Mouse (Mus musculus) forebrain, embryonic 13.5 days (tissue): ENCODE measurements around the gene Ccdc162. TPM values are rescaled to one million over a fixed set of nuclear protein-coding genes. Genes with fewer than 3 reads are reported as not detected.

Experiments
- ATAC-seq: fragments of 200-750 bp; cut with Nextera tagmentation; 2 replicates; pipeline ENCODE4 v1.8.0; 2017
- H3K27ac ChIP-seq: fragments of 300-500 bp; sonication (generic); 2 replicates; pipeline ENCODE4 v1.5.1; 2015; ENCODE audit warnings: inconsistent platforms, mild to moderate bottlenecking, moderate library complexity
- H3K27me3 ChIP-seq: fragments of 300-500 bp; sonication (generic); 2 replicates; pipeline ENCODE4 v1.6.1; 2015; ENCODE audit warnings: mild to moderate bottlenecking, inconsistent platforms
- H3K36me3 ChIP-seq: fragments of 300-500 bp; sonication (generic); 2 replicates; pipeline ENCODE4 v1.6.1; 2015; ENCODE audit warnings: mild to moderate bottlenecking, inconsistent platforms; ENCODE audit not compliant: poor library complexity, severe bottlenecking
- H3K4me1 ChIP-seq: fragments of 300-500 bp; sonication (generic); 2 replicates; pipeline ENCODE4 v1.6.1; 2015; ENCODE audit warnings: inconsistent platforms
- H3K4me2 ChIP-seq: fragments of 300-500 bp; sonication (generic); 2 replicates; pipeline ENCODE4 v1.6.1; 2015; ENCODE audit warnings: inconsistent platforms, mild to moderate bottlenecking, moderate library complexity
- H3K4me3 ChIP-seq: fragments of 300-500 bp; sonication (generic); 2 replicates; pipeline ENCODE4 v1.5.1; 2015; ENCODE audit warnings: mild to moderate bottlenecking, inconsistent platforms
- H3K9ac ChIP-seq: fragments of 300-500 bp; sonication (generic); 2 replicates; pipeline ENCODE4 v1.6.1; 2015; ENCODE audit warnings: mild to moderate bottlenecking, inconsistent platforms
- H3K9me3 ChIP-seq: fragments of 300-500 bp; sonication (generic); replicated peaks from 2 replicates; pipeline ENCODE4 v1.6.1; 2016; ENCODE audit warnings: inconsistent platforms
- WGBS: fragments of 180-500 bp; shearing (Covaris S2); methylation state at CpG from one replicate; pipeline ENCODE4 v1.1.7; 2015; 5-methylcytosine and 5-hydroxymethylcytosine counted together
- microRNA-seq: library from miRNA; unstranded; fragments of <30 nt; microRNA quantifications from one replicate; pipeline ENCODE4, GENCODE M21; 2016
- polyA plus RNA-seq: library from polyadenylated mRNA; unstranded; fragments of >200 nt; fragmentation: Nextera tagmentation; extraction: Ambion mirVana; gene quantifications from 2 replicates; pipeline ENCODE4 v1.2.1, GENCODE M21; 2015

The Ccdc162 gene
- polyA plus RNA-seq, 1 experiment from 2014 or later = 0.31 TPM

DNA sequence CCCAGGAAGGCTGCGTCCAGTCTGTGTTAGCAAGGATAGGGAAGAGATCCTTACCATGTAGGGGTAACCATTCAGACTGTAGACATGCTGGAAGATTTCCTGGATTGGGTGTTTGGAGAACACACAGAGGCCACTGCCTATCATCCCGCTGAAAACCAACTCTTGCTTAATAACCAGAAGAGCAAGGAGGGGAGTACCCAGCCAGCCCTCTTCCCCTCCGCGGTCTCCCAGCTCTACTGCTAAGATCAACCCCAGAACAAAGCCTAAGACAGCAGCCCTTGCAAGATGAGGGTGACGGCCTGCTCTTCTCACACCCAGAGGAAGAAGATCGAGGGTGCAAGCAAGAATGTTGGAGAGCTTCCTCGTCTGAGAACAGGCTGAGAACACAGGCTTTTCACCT lies 227.6 kb downstream of the Ccdc162 start:
- peak overlapping the region; percentile 61 for H3K4me3 ChIP-seq
- WGBS = 50% methylated on average over 7 of the region's 7 CpGs
- no peaks in the 10 kb centered on the region for H3K9me3 ChIP-seq
- H3K36me3 ChIP-seq = peaks cover 44% of the 10 kb centered on the region
- peak overlapping the region; percentile 71 for H3K9ac ChIP-seq
- no peak overlapping the region for H3K27ac ChIP-seq
- ATAC-seq = no peak
- H3K4me1 ChIP-seq = peaks cover 25% of the 10 kb centered on the region
- peak overlapping the region; percentile 97 for H3K4me2 ChIP-seq
- H3K27me3 ChIP-seq = no peaks in the 10 kb centered on the region

Small RNAs within 50 kb of the gene (microRNA-seq; reads per million reads assigned to microRNA genes)
- not detected for gene Mir3473b

Other genes with a start within 250 kb of the Ccdc162 start
- gene Mical1, start 240.3 kb downstream of the Ccdc162 start, polyA plus RNA-seq = 35.9 and 41.9 TPM in 2 replicates
- 40.6 and 49.8 TPM in 2 replicates for gene Smpd2, start 226.3 kb downstream of the Ccdc162 start, polyA plus RNA-seq
- gene Ppil6, start 226.2 kb downstream of the Ccdc162 start, polyA plus RNA-seq = 1.8 and 1.9 TPM in 2 replicates
- gene Cd164, start 197.2 kb downstream of the Ccdc162 start, polyA plus RNA-seq = 78.2 and 81.7 TPM in 2 replicates
- 21.2 and 23.2 TPM in 2 replicates for gene Cep57l1, start 93.2 kb upstream of the Ccdc162 start, polyA plus RNA-seq
- gene Sesn1, start 93.3 kb upstream of the Ccdc162 start, polyA plus RNA-seq = 37.9 and 44.2 TPM in 2 replicates